Mouse (Mus musculus): ENCODE data around the gene Gm3752. TPM values are rescaled to one million over a fixed set of nuclear protein-coding genes. Genes with fewer than 3 reads are reported as not detected.
"Not testable (repeated sequence)": the region's sequence is repeated elsewhere in the genome, so short reads cannot be mapped to it uniquely, and the experiment has no call there.

The Gm3752 gene
- polyA plus RNA-seq (2012; rRNA removed), result 0.07 TPM in 1 of 2 replicates, not detected in the other

GRCm38 (mm10) chr14:7483662-7484061 is at the start of gene Gm3752:
Gm3752 (minus strand) TSS chr14:7483762.
- H3K4me3 ChIP-seq (ENCODE audit: extremely low read depth, insufficient read depth, insufficient read length); H3K4me1 ChIP-seq (ENCODE audit: control insufficient read depth, insufficient read depth, insufficient read length); DNase-seq (ENCODE audit: low read depth in 1 of 2, low spot score in 2 of 2); H3K27ac ChIP-seq (ENCODE audit: insufficient read depth, low read length); H3K36me3 ChIP-seq (ENCODE audit: control insufficient read depth, insufficient read depth, low read length); H3K27me3 ChIP-seq (ENCODE audit: control insufficient read depth, insufficient read depth, low read length): not testable (repeated sequence)
- 67% methylated on average over 1 of the region's 3 CpGs for WGBS

GRCm38 (mm10) chr14:7488731-7489130 is 5.2 kb upstream of the Gm3752 start:
- not testable (repeated sequence) for H3K27me3 ChIP-seq (ENCODE audit: control insufficient read depth, insufficient read depth, low read length); H3K36me3 ChIP-seq (ENCODE audit: control insufficient read depth, insufficient read depth, low read length); H3K4me3 ChIP-seq (ENCODE audit: extremely low read depth, insufficient read depth, insufficient read length); H3K27ac ChIP-seq (ENCODE audit: insufficient read depth, low read length); DNase-seq (ENCODE audit: low read depth in 1 of 2, low spot score in 2 of 2); H3K4me1 ChIP-seq (ENCODE audit: control insufficient read depth, insufficient read depth, insufficient read length)
- 2% methylated on average over 14 of the region's 18 CpGs for WGBS

DNA sequence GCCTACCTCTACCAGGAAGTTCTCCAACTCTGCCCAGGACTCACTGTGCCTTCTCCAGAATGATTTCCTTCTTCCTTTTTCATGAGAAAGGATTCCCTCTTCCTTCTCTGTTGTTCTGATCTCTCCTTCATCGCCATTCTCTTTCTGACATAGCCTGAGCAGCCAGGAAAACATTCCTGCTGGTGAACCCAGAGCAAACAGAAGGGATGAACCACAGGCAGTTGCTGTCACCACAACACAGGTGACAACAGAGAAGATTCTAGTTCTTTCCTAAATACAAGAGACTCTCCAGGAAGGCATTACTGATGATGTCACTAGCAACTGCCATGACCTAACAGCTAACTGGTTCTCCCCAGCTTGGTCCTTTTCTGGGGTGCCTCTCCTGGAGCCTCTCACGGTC is 32.7 kb downstream of the Gm3752 start, which contains the start of gene Gm3755:
Gm3755 (minus strand) TSS at position 101 of the 400 bp plus-strand sequence.
- H3K27ac ChIP-seq (ENCODE audit: insufficient read depth, low read length); H3K4me3 ChIP-seq (ENCODE audit: extremely low read depth, insufficient read depth, insufficient read length); H3K27me3 ChIP-seq (ENCODE audit: control insufficient read depth, insufficient read depth, low read length); DNase-seq (ENCODE audit: low read depth in 1 of 2, low spot score in 2 of 2); H3K4me1 ChIP-seq (ENCODE audit: control insufficient read depth, insufficient read depth, insufficient read length); H3K36me3 ChIP-seq (ENCODE audit: control insufficient read depth, insufficient read depth, low read length): not testable (repeated sequence)
- no CpG with 5 or more reads among the region's 2 CpGs for WGBS

GRCm38 (mm10) chr14:7422496-7422895 is 61.1 kb downstream of the Gm3752 start:
- not testable (repeated sequence) for H3K4me3 ChIP-seq (ENCODE audit: extremely low read depth, insufficient read depth, insufficient read length); H3K27ac ChIP-seq (ENCODE audit: insufficient read depth, low read length)
- WGBS, result 72% methylated on average over 2 of the region's 2 CpGs

More at GRCm38 (mm10) chr14:7422496-7422895, 61.1 kb downstream of the Gm3752 start:
- DNase-seq (ENCODE audit: low read depth in 1 of 2, low spot score in 2 of 2); H3K36me3 ChIP-seq (ENCODE audit: control insufficient read depth, insufficient read depth, low read length); H3K27me3 ChIP-seq (ENCODE audit: control insufficient read depth, insufficient read depth, low read length); H3K4me1 ChIP-seq (ENCODE audit: control insufficient read depth, insufficient read depth, insufficient read length): not testable (repeated sequence)

Other genes with a start within 250 kb of the Gm3752 start
- not detected in 2 replicates for gene Gm3727, start 219.0 kb downstream of the Gm3752 start, polyA plus RNA-seq (2012; rRNA removed)
- gene Gm3739, start 168.7 kb downstream of the Gm3752 start, polyA plus RNA-seq (2012; rRNA removed), result 0.09 TPM in 1 of 2 replicates, not detected in the other
- not detected in 2 replicates for gene Gm5797, start 151.4 kb downstream of the Gm3752 start, polyA plus RNA-seq (2012; rRNA removed)
- gene Gm8374, start 118.6 kb downstream of the Gm3752 start, polyA plus RNA-seq (2012; rRNA removed), result not detected in 2 replicates
- not detected in 2 replicates for gene Gm3755, start 32.8 kb downstream of the Gm3752 start, polyA plus RNA-seq (2012; rRNA removed)
- 0.06 TPM in 1 of 2 replicates, not detected in the other for gene Gm3558, start 84.8 kb upstream of the Gm3752 start, polyA plus RNA-seq (2012; rRNA removed)
- not detected in 2 replicates for gene Gm10338, start 111.8 kb upstream of the Gm3752 start, polyA plus RNA-seq (2012; rRNA removed)
- gene Gm10128, start 160.2 kb upstream of the Gm3752 start, polyA plus RNA-seq (2012; rRNA removed), result not detected in 2 replicates

Measured in spleen, adult 2 months (tissue).